Mouse (Mus musculus) bone marrow macrophage, adult 2 months (primary cell): ENCODE measurements around the gene Epha3.

ENCODE experiments used
- CTCF ChIP-seq: IDR thresholded peaks from 2 replicates; pipeline ENCODE4 v1.5.1; 2012; ENCODE audit warnings: low read depth, mild to moderate bottlenecking, low read length, moderate library complexity
- POLR2A ChIP-seq: IDR thresholded peaks from 2 replicates; pipeline ENCODE4 v1.6.1; 2012; ENCODE audit warnings: mild to moderate bottlenecking, low read depth, low read length, borderline replicate concordance

- TF ChIP-seq POLR2A (no peak), CTCF (no peak)
Measured at GRCm38 (mm10) chr16:63615396-63615795, 248.6 kb downstream of the Epha3 start.
